Mouse (Mus musculus): Measurements from ENCODE around the gene Olfr1450.
"Not testable (repeated sequence)": the region's sequence is repeated elsewhere in the genome, so short reads cannot be mapped to it uniquely, and the experiment has no call there.

Gene Olfr1450

GRCm38 (mm10) chr19:12949958-12950357 is at the start of gene Olfr1450:
Gene Olfr1450 (plus strand): TSS chr19:12950258.
- DNase-seq: no peak

GRCm38 (mm10) chr19:12903643-12904042 is 46.4 kb upstream of the Olfr1450 start, which contains the start of gene Olfr1447:
Gene Olfr1447 (minus strand): TSS chr19:12903743.
- no peak for DNase-seq

- DNase-seq: no peak
Observed at GRCm38 (mm10) chr19:12924319-12924718, 25.7 kb upstream of the Olfr1450 start, which contains the start of gene Olfr1448. Gene Olfr1448 (minus strand): TSS chr19:12924419.

GRCm38 (mm10) chr19:12930540-12930939 is 19.5 kb upstream of the Olfr1450 start, which contains the start of gene Olfr1449:
Gene Olfr1449 (plus strand): TSS chr19:12930840.
- no peak for DNase-seq

- not testable (repeated sequence) for DNase-seq
Observed at GRCm38 (mm10) chr19:12970082-12970481, 20.0 kb downstream of the Olfr1450 start.

- not testable (repeated sequence) for DNase-seq
Observed at GRCm38 (mm10) chr19:12992316-12992715, 42.3 kb downstream of the Olfr1450 start.

GRCm38 (mm10) chr19:12994714-12995113 is 44.7 kb downstream of the Olfr1450 start, which contains the start of gene Olfr1451:
Gene Olfr1451 (plus strand): TSS chr19:12995014.
- no peak for DNase-seq

All from cerebellum, adult 9-10 months (tissue).